Mouse (Mus musculus) megakaryocyte, adult 5-6 weeks (primary cell): ENCODE results near the gene Slc10a6. TPM values are rescaled to one million over a fixed set of nuclear protein-coding genes. Genes with fewer than 3 reads are reported as not detected.

ENCODE experiments used
- ATAC-seq: 2 replicates; pipeline ENCODE4 v1.8.0; 2016; ENCODE audit warnings: mild to moderate bottlenecking, inconsistent platforms; ENCODE audit not compliant: poor library complexity, severe bottlenecking
- total RNA-seq, 2 experiments: library from RNA; stranded (forward) in 1 of 2; stranded (reverse) in 1 of 2; fragments of 153-499, 151-499 nt in 1 of 2; fragments of 221-1000, 200-1000 nt in 1 of 2; gene quantifications; 2 replicates each; pipeline versions ENCODE4 v1.2.3 to v1.2.4; 2015 to 2017

Slc10a6 gene
- total RNA-seq, 2 experiments from 2014 or later, result not detected

DNA sequence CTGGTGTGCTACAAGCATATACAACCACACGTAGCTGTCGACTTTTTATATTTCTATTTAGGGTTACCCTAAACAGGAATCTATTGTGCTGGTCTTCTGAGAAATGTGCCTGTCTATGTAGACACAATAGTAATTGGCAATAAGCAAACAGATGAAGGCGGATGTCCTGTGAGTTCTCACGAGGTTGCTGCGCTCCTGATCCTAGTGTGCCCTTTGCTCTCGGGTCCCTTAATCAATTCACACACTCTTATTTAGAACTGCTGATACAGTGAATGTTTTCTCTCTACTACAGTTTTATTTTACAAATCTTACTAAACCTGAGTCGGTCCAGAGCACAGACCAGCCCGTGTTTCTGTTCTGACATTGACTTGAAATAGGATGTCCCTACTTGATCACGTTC lies 68.7 kb downstream of the Slc10a6 start:
- ATAC-seq, result no peak

Other genes starting within 250 kb of the Slc10a6 start
- gene Ptpn13, start 204.2 kb downstream of the Slc10a6 start, total RNA-seq (2015), result 0.09 and 0.23 TPM in 2 replicates
- gene Ptpn13, start 204.2 kb downstream of the Slc10a6 start, total RNA-seq (2017), result 0.04 and 0.33 TPM in 2 replicates
- gene 1700016H13Rik, start 26.6 kb upstream of the Slc10a6 start, total RNA-seq (2015), result not detected in 2 replicates
- not detected in 2 replicates for gene 1700016H13Rik, start 26.6 kb upstream of the Slc10a6 start, total RNA-seq (2017)
- gene Aff1, start 63.0 kb upstream of the Slc10a6 start, total RNA-seq (2015), result 45.0 and 51.0 TPM in 2 replicates
- gene Aff1, start 63.0 kb upstream of the Slc10a6 start, total RNA-seq (2017), result 16.3 and 29.0 TPM in 2 replicates